Mouse (Mus musculus) kidney, adult 2 months (tissue): ENCODE results near the gene Fbxo3. TPM values are rescaled to one million over a fixed set of nuclear protein-coding genes. Genes with fewer than 3 reads are reported as not detected.

Experiments
- DNase-seq: peaks from one replicate; pipeline ENCODE4 v3.0.0; 2021
- H3K27ac ChIP-seq: fragments of 200-500 bp; 2 replicates; pipeline ENCODE4 v1.5.1; 2012; ENCODE audit warnings: low read depth, low read length, control low read depth, inconsistent platforms; ENCODE audit not compliant: insufficient read depth
- H3K27me3 ChIP-seq: fragments of 200-500 bp; replicated peaks from 2 replicates; pipeline ENCODE4 v1.6.1; 2012; ENCODE audit warnings: mild to moderate bottlenecking, moderate library complexity, low read length, inconsistent platforms; ENCODE audit not compliant: control insufficient read depth, insufficient read depth
- H3K36me3 ChIP-seq: fragments of 200-500 bp; 2 replicates; pipeline ENCODE4 v1.6.1; 2012; ENCODE audit warnings: mild to moderate bottlenecking, moderate library complexity, low read length, inconsistent platforms; ENCODE audit not compliant: control insufficient read depth, insufficient read depth
- H3K4me1 ChIP-seq: fragments of 200-500 bp; 2 replicates; pipeline ENCODE4 v1.6.1; 2011; ENCODE audit warnings: low read length; ENCODE audit not compliant: control insufficient read depth, insufficient read depth
- H3K4me3 ChIP-seq: fragments of 200-500 bp; 2 replicates; pipeline ENCODE4 v1.5.1; 2011; ENCODE audit warnings: mild to moderate bottlenecking, low read depth, low read length, control low read depth; ENCODE audit not compliant: insufficient read depth
- CTCF ChIP-seq: fragments of 200-500 bp; conservative IDR thresholded peaks from 2 replicates; pipeline ENCODE4 v1.5.1; 2011; ENCODE audit warnings: low read depth, mild to moderate bottlenecking, control low read depth, low read length, moderate library complexity, mixed read lengths; ENCODE audit not compliant: insufficient read depth, insufficient read length
- POLR2A ChIP-seq: fragments of 200-500 bp; IDR thresholded peaks from one replicate; pipeline ENCODE4 v1.6.1; 2011; ENCODE audit warnings: low read depth, low read length, control low read depth
- WGBS: fragments of 180-500 bp; shearing (Covaris S2); methylation state at CpG from one replicate; pipeline ENCODE4 v1.1.7; 2018; 5-methylcytosine and 5-hydroxymethylcytosine counted together
- polyA plus RNA-seq: library from polyadenylated mRNA; depleted of rRNA; stranded (reverse); fragments of >200 nt; gene quantifications from 2 replicates; pipeline ENCODE4 v1.2.3, GENCODE M21; 2012

Fbxo3 gene
- polyA plus RNA-seq, 1 experiment, result 25.0 TPM

DNA sequence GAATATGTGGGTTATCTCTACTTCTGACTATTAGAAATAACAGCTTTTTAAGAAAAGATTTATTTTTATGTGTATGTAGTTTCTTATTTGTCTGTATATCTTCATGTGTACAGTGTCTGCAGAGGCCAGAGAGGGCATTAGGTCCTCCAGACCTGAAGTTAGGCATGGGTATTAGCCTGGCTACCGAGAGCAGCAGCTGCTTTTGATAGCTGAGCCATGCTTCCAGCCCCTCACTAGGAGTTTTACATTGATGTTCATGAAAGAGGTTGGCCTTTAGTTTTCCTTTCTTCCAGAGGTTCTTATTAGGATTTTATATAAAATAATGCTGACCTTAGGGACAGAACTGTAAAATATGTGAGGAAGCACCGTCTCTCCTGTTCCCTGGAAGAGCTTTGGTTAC, 10.7 kb downstream of the Fbxo3 start:
- WGBS, result 61% methylated on average over 2 of the region's 2 CpGs
- H3K4me3 ChIP-seq, result no peak overlapping the region
- H3K36me3 ChIP-seq, result peaks cover 16% of the 10 kb centered on the region
- H3K27me3 ChIP-seq, result no peaks in the 10 kb centered on the region
- no peak for DNase-seq
- peaks cover 5% of the 10 kb centered on the region; the same call in 1 of the 2 replicates for H3K4me1 ChIP-seq
- TF ChIP-seq POLR2A (no peak), CTCF (no peak)
- H3K27ac ChIP-seq, result no peak overlapping the region

- Histone ChIP-seq H3K4me3 (no peak overlapping the region), H3K36me3 (peaks cover 11% of the 10 kb centered on the region), H3K27ac (no peak overlapping the region; the same call in 1 of the 2 replicates), H3K27me3 (no peaks in the 10 kb centered on the region), H3K4me1 (peaks cover 8% of the 10 kb centered on the region)
- TF ChIP-seq CTCF (no peak), POLR2A (no peak)
- WGBS, result 17% methylated on average over 5 of the region's 5 CpGs
- peak; percentile 10 for DNase-seq
Observed at GRCm38 (mm10) chr2:104041632-104042031, 14.1 kb downstream of the Fbxo3 start.

DNA sequence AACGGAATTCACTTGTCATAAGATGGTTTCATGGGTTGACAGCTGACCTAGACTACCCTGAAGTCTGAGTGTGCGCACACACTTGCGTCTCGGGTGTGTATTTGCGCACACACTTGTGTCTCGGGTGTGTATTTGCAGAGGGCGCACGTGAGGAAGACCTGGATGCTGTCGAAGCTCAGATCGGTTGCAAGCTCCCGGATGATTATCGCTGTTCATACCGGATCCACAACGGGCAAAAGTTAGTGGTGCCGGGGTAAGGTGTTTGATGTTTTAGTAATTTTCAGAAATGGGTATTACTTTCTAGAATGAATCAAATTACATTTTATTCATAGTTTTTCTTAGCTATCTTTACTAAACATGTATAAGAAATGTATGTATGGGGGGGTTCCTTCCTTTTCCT, 15.2 kb downstream of the Fbxo3 start:
- no peaks in the 10 kb centered on the region for H3K27me3 ChIP-seq
- no peak overlapping the region for H3K4me3 ChIP-seq
- WGBS, result 94% methylated on average over 15 of the region's 15 CpGs
- no peak overlapping the region for H3K27ac ChIP-seq
- peaks cover 8% of the 10 kb centered on the region for H3K4me1 ChIP-seq
- no peak for DNase-seq
- peaks cover 9% of the 10 kb centered on the region for H3K36me3 ChIP-seq
- TF ChIP-seq CTCF (no peak), POLR2A (no peak)

DNA sequence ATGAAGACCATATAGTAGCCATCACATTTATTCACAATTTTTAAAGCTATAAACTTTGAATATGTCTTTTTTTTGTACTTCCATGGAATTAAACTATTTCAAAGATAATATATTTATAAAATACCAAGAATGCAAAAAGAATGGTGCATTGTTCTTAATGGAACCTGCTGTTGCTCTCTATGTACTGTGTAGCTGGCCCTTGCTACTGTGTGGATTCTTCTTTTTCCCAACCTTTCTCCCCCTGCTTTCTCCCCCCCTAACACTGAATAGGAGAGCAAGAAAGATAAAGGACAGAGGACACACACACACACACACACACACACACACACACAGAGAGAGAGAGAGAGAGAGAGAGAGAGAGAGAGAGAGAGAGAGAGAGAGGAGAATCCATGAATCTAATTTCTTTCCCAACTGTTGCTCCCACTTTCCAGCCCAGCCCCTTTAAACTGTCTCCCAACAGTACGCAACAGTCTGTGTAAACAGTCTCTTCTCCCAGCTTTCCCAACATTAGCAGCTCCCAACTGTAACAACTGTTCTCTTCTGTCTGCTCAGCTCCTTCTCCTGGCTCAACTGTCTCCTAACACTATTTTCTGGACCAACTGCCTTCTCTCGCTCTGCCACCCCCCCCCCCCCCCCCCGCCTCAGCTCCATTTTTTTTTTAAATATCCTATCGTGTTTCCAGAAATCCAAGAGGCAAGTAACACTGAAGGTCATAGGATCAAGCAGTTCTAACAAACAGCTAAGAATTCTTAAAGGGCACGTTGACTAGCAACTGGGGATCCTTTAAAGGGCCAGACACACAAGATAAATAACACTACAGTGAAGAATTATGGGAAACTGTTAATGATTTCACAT, 16.3 kb downstream of the Fbxo3 start:
- Histone ChIP-seq H3K27ac (peak overlapping the region; percentile 77), H3K36me3 (peaks cover 14% of the 10 kb centered on the region), H3K4me3 (no peak overlapping the region), H3K27me3 (no peaks in the 10 kb centered on the region), H3K4me1 (peaks cover 8% of the 10 kb centered on the region)
- DNase-seq, result peak; percentile 11
- 26% methylated on average over 5 of the region's 5 CpGs for WGBS
- no peak for TF ChIP-seq CTCF
- no peak for TF ChIP-seq POLR2A

GRCm38 (mm10) chr2:104044479-104045080, 17.1 kb downstream of the Fbxo3 start:
- H3K27ac ChIP-seq, result peak overlapping the region; percentile 75; the same call in 1 of the 2 replicates
- TF ChIP-seq POLR2A, result no peak
- no peak for TF ChIP-seq CTCF
- peaks cover 14% of the 10 kb centered on the region for H3K36me3 ChIP-seq
- DNase-seq, result peak; percentile 48
- no peak overlapping the region for H3K4me3 ChIP-seq
- WGBS, result 43% methylated on average over 1 of the region's 1 CpGs
- H3K4me1 ChIP-seq, result peaks cover 8% of the 10 kb centered on the region
- H3K27me3 ChIP-seq, result no peaks in the 10 kb centered on the region

- Histone ChIP-seq H3K4me1 (no peaks in the 10 kb centered on the region), H3K4me3 (no peak overlapping the region), H3K36me3 (peaks cover 8% of the 10 kb centered on the region; the same call in 1 of the 2 replicates), H3K27me3 (no peaks in the 10 kb centered on the region), H3K27ac (no peak overlapping the region)
- DNase-seq, result no peak
- TF ChIP-seq CTCF (no peak), POLR2A (no peak)
- WGBS, result 87% methylated on average over 1 of the region's 1 CpGs
Observed at GRCm38 (mm10) chr2:104058381-104058780, 30.9 kb downstream of the Fbxo3 start.

GRCm38 (mm10) chr2:104058954-104059353, 31.4 kb downstream of the Fbxo3 start:
- WGBS, result 91% methylated on average over 4 of the region's 4 CpGs
- H3K4me1 ChIP-seq, result no peaks in the 10 kb centered on the region
- H3K27ac ChIP-seq, result no peak overlapping the region
- H3K36me3 ChIP-seq, result peaks cover 8% of the 10 kb centered on the region; the same call in 1 of the 2 replicates
- no peak overlapping the region for H3K4me3 ChIP-seq
- TF ChIP-seq POLR2A (no peak), CTCF (no peak)
- no peaks in the 10 kb centered on the region for H3K27me3 ChIP-seq
- no peak for DNase-seq
